Mouse (Mus musculus): ENCODE measurements around the gene Hdlbp.

GRCm38 (mm10) chr1:93453721-93454255 is 24.8 kb downstream of the Hdlbp start:
- TF ChIP-seq CTCF (IDR thresholded peaks at IDR 0.05; ENCODE audit: low read depth, low read length) (no peak), POLR2A (IDR thresholded peaks at IDR 0.05; ENCODE audit: insufficient read depth, low read length) (no peak), EP300 (IDR thresholded peaks at IDR 0.05; ENCODE audit: insufficient read depth, low read depth, low read length) (no peak)
